Mouse (Mus musculus) spleen, postnatal 4 days (tissue): ENCODE data around the gene Hmgn3.

ENCODE experiments used
- DNase-seq, 2 experiments: peaks; one replicate each; pipeline ENCODE4 v3.0.0; 2022; ENCODE audit warnings: low spot score in 2 of 2

Hmgn3 gene

GRCm38 (mm10) chr9:83100786-83101185 lies 45.7 kb downstream of the Hmgn3 start:
- no peak for DNase-seq

GRCm38 (mm10) chr9:83098652-83099307 lies 47.7 kb downstream of the Hmgn3 start:
- DNase-seq, result no peak

GRCm38 (mm10) chr9:83097816-83098215 lies 48.7 kb downstream of the Hmgn3 start:
- DNase-seq, result no peak

GRCm38 (mm10) chr9:83094649-83095336 lies 51.7 kb downstream of the Hmgn3 start:
- no peak for DNase-seq

- no peak for DNase-seq
Measured at GRCm38 (mm10) chr9:83083790-83084469, 62.6 kb downstream of the Hmgn3 start.

- no peak for DNase-seq
Measured at GRCm38 (mm10) chr9:83083091-83083490, 63.4 kb downstream of the Hmgn3 start.

- no peak for DNase-seq
Measured at GRCm38 (mm10) chr9:83082296-83082695, 64.2 kb downstream of the Hmgn3 start.

GRCm38 (mm10) chr9:83079724-83080123 lies 66.8 kb downstream of the Hmgn3 start:
- DNase-seq, result no peak

GRCm38 (mm10) chr9:83068246-83068645 lies 78.2 kb downstream of the Hmgn3 start:
- no peak for DNase-seq

- DNase-seq, result no peak
Measured at GRCm38 (mm10) chr9:83061289-83061688, 85.2 kb downstream of the Hmgn3 start.
